In the genomic region with DNA sequence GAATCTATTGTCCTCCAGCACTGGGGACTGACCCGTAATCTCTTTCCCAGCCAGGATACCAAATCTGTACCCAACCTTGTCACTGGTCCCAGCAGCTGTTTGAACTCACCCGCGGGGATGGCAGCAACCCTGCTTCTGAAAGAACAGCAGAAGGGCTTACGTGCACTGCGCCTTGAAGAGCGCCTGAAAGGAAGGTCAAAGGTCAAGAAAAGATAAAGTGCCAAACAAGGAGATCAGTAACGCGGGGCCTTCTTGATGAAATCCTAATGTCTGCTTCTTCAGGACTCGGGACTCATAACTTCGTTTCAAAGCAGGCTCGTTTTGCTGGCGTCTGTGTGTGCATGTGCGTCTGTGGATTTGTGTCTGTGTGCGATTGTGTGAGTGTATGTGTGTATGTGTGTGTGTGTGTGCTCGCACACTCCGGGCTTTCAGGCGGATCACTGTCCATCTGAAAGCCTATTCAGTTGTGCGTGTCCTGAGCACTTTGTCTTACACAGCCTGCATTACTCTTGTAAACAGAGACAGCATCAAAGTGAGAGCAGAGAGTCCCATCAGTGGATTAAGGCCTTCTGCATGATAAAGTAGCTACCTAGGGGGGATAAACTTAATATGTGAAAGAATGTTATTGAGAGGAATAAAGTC, we compare ENCODE assay signal across 17 mouse cellular contexts.
A peak's percentile ranks its signal among the peaks of the same experiment; 100 is the strongest.
DNase-seq lines count a peak whose midpoint lies in the region; ATAC-seq and TF ChIP-seq lines count a peak whose summit lies in the region.
"Had no signal": no experiment of that assay in that cellular context is flagged by ENCODE, and none has a peak within 500 bp of the region (broad histone marks: within the 10 kb centered on the region; RNA-seq: fewer than 3 reads in every experiment).

No protein-coding gene starts in this region.

- no peak for DNase-seq in heart, postnatal 10 days
- DNase-seq in midbrain, postnatal 0 days (ENCODE audit: low spot score) = no peak
- peak; percentile 72 for DNase-seq in embryo, embryonic 10.5 days (ENCODE audit: low spot score)
- DNase-seq in yolk sac, embryonic 10.5 days (ENCODE audit: low spot score) = peak; percentile 57
- no peak for DNase-seq in kidney, adult 9 months
- DNase-seq: adrenal gland, adult 8-10 months; cerebellum, adult 11-12 months; cerebellum, postnatal 36 days; heart, postnatal 4 days; kidney, adult 18-20 months; kidney, postnatal 10 days; lung, adult 2 months had no signal

- 28% methylated on average over 18 of the region's 18 CpGs for WGBS in heart, embryonic 12.5 days
- 2% methylated on average over 18 of the region's 18 CpGs for WGBS in midbrain, embryonic 13.5 days
- WGBS in midbrain, postnatal 0 days = 23% methylated on average over 18 of the region's 18 CpGs

- no peak for TF ChIP-seq CTCF in midbrain, postnatal 0 days (IDR thresholded peaks at IDR 0.05)

- no peaks in the 10 kb centered on the region for H3K27me3 ChIP-seq in heart, embryonic 12.5 days (replicated peaks)
- peaks cover 23% of the 10 kb centered on the region for H3K27me3 ChIP-seq in midbrain, embryonic 13.5 days
- H3K27me3 ChIP-seq in midbrain, postnatal 0 days (ENCODE audit: insufficient read depth, low read length) = peaks cover 5% of the 10 kb centered on the region; the same call in 1 of the 2 replicates
- H3K27me3 ChIP-seq: embryonic facial prominence, embryonic 13.5 days had no signal

- H3K9me3 ChIP-seq in heart, embryonic 12.5 days (replicated peaks) = no peaks in the 10 kb centered on the region
- H3K9me3 ChIP-seq in midbrain, embryonic 13.5 days = no peaks in the 10 kb centered on the region
- H3K9me3 ChIP-seq in midbrain, postnatal 0 days (ENCODE audit: low read length) = no peaks in the 10 kb centered on the region
- H3K9me3 ChIP-seq: embryonic facial prominence, embryonic 13.5 days; limb, embryonic 10.5 days had no signal

- H3K9ac ChIP-seq in heart, embryonic 12.5 days = no peak overlapping the region
- H3K9ac ChIP-seq in midbrain, embryonic 13.5 days (replicated peaks) = 0 out of 2 replicates have a peak overlapping the region, but pooled peaks have one; percentile 23
- no peak overlapping the region for H3K9ac ChIP-seq in midbrain, postnatal 0 days (replicated peaks; ENCODE audit: low read length, poor library complexity, severe bottlenecking)
- H3K9ac ChIP-seq: embryonic facial prominence, embryonic 13.5 days had no signal

- intact Hi-C loops in heart, postnatal 10 days (cut with DNase I) = no loop called here

- no peaks in the 10 kb centered on the region for H3K36me3 ChIP-seq in heart, embryonic 12.5 days
- H3K36me3 ChIP-seq in midbrain, embryonic 13.5 days = no peaks in the 10 kb centered on the region
- no peaks in the 10 kb centered on the region for H3K36me3 ChIP-seq in midbrain, postnatal 0 days (ENCODE audit: insufficient read depth, low read length)
- H3K36me3 ChIP-seq: embryonic facial prominence, embryonic 13.5 days; limb, embryonic 10.5 days had no signal

- ATAC-seq in heart, embryonic 12.5 days (ENCODE audit: insufficient number of reproducible peaks, low FRiP score) = no peak
- ATAC-seq in midbrain, embryonic 13.5 days = peak; percentile 62; the same call in 1 of the 2 replicates
- ATAC-seq in midbrain, postnatal 0 days (ENCODE audit: low FRiP score) = no peak

- H3K27ac ChIP-seq in heart, embryonic 12.5 days (ENCODE audit: poor library complexity, severe bottlenecking) = no peak overlapping the region
- H3K27ac ChIP-seq in midbrain, embryonic 13.5 days = no peak overlapping the region
- no peak overlapping the region for H3K27ac ChIP-seq in midbrain, postnatal 0 days (ENCODE audit: low read depth, low read length)
- H3K27ac ChIP-seq: embryonic facial prominence, embryonic 13.5 days; limb, embryonic 10.5 days had no signal

- 0 out of 2 replicates have a peak overlapping the region, but pooled peaks have one; percentile 6 for H3K4me2 ChIP-seq in heart, embryonic 12.5 days
- 0 out of 2 replicates have a peak overlapping the region, but pooled peaks have one; percentile 17 for H3K4me2 ChIP-seq in midbrain, embryonic 13.5 days (replicated peaks)
- no peak overlapping the region for H3K4me2 ChIP-seq in midbrain, postnatal 0 days (ENCODE audit: low read depth, low read length, poor library complexity, severe bottlenecking)
- H3K4me2 ChIP-seq: embryonic facial prominence, embryonic 13.5 days; liver, embryonic 11.5 days had no signal

- H3K4me3 ChIP-seq in heart, embryonic 12.5 days = no peak overlapping the region
- H3K4me3 ChIP-seq in midbrain, embryonic 13.5 days (replicated peaks) = no peak overlapping the region
- no peak overlapping the region for H3K4me3 ChIP-seq in midbrain, postnatal 0 days (ENCODE audit: low read depth, low read length)
- H3K4me3 ChIP-seq: embryonic facial prominence, embryonic 13.5 days; limb, embryonic 10.5 days had no signal

- H3K4me1 ChIP-seq in heart, embryonic 12.5 days (replicated peaks) = no peaks in the 10 kb centered on the region; the same call in 1 of the 2 replicates
- peaks cover 42% of the 10 kb centered on the region for H3K4me1 ChIP-seq in midbrain, embryonic 13.5 days (replicated peaks)
- H3K4me1 ChIP-seq in midbrain, postnatal 0 days (ENCODE audit: insufficient read depth, low read length) = no peaks in the 10 kb centered on the region

Comparison
In these comparisons a context has a peak if more than half of its experiments do, and no peak if none do; other contexts are left out.
1. DNase-seq: peak in embryo, embryonic 10.5 days (single experiment) and yolk sac, embryonic 10.5 days (single experiment); none in heart, postnatal 10 days (0 of 2), midbrain, postnatal 0 days (single experiment) and kidney, adult 9 months (single experiment).